In genomic region chr7:68010802-68011201, GRCm38 (mm10) we compare ENCODE assay signal across 18 mouse cellular contexts. TPM values are rescaled to one million over a fixed set of nuclear protein-coding genes. Genes with fewer than 3 reads are reported as not detected.
DNase-seq lines count a peak whose midpoint lies in the region; ATAC-seq and TF ChIP-seq lines count a peak whose summit lies in the region.
"Had no signal": no experiment of that assay in that cellular context is flagged by ENCODE, and none has a peak within 500 bp of the region (broad histone marks: within the 10 kb centered on the region; RNA-seq: fewer than 3 reads in every experiment).

No protein-coding gene starts in this region.

- H3K27ac ChIP-seq in heart, embryonic 15.5 days = peak overlapping the region; percentile 79
- peak overlapping the region; percentile 88 for H3K27ac ChIP-seq in liver, embryonic 15.5 days (replicated peaks)
- H3K27ac ChIP-seq in forebrain, embryonic 10.5 days = no peak overlapping the region
- H3K27ac ChIP-seq: embryonic facial prominence, embryonic 10.5 days; kidney, postnatal 0 days; limb, embryonic 10.5 days had no signal

- intact Hi-C loops in heart, postnatal 14 days (cut with DNase I) = no loop called here
- intact Hi-C loops in left cerebral cortex, postnatal 4 days (cut with DNase I) = no loop called here

- TF ChIP-seq CTCF in G1E (IDR thresholded peaks at IDR 0.05; ENCODE audit: low read depth, low read length) = no peak

- 27% methylated on average over 3 of the region's 3 CpGs for WGBS in heart, embryonic 15.5 days
- WGBS in liver, embryonic 15.5 days (ENCODE audit: insufficient replicate concordance) = 25% methylated on average over 3 of the region's 3 CpGs
- WGBS in forebrain, embryonic 10.5 days = 81% methylated on average over 3 of the region's 3 CpGs

- H3K4me2 ChIP-seq in heart, embryonic 15.5 days = no peak overlapping the region
- H3K4me2 ChIP-seq in liver, embryonic 15.5 days = peak overlapping the region; percentile 52

- H3K4me1 ChIP-seq in heart, embryonic 15.5 days (replicated peaks) = peaks cover 63% of the 10 kb centered on the region
- peaks cover 52% of the 10 kb centered on the region for H3K4me1 ChIP-seq in G1E (ENCODE audit: insufficient read depth, low read depth, low read length)
- H3K4me1 ChIP-seq in liver, embryonic 15.5 days (replicated peaks) = peaks cover 59% of the 10 kb centered on the region
- H3K4me1 ChIP-seq in forebrain, embryonic 10.5 days = peaks cover 41% of the 10 kb centered on the region

- H3K9me3 ChIP-seq in heart, embryonic 15.5 days (replicated peaks) = no peaks in the 10 kb centered on the region
- peaks cover 18% of the 10 kb centered on the region for H3K9me3 ChIP-seq in G1E (replicated peaks)
- peaks cover under 1% of the 10 kb centered on the region; the same call in 1 of the 2 replicates for H3K9me3 ChIP-seq in liver, embryonic 15.5 days (replicated peaks)
- H3K9me3 ChIP-seq in forebrain, embryonic 10.5 days = peaks cover 7% of the 10 kb centered on the region

- no peaks in the 10 kb centered on the region for H3K27me3 ChIP-seq in heart, embryonic 15.5 days
- no peaks in the 10 kb centered on the region for H3K27me3 ChIP-seq in G1E (ENCODE audit: insufficient read depth, low read length)
- 0 out of 2 replicates have a peak, but pooled peaks cover 3% of the 10 kb centered on the region for H3K27me3 ChIP-seq in liver, embryonic 15.5 days
- H3K27me3 ChIP-seq in forebrain, embryonic 10.5 days (ENCODE audit: poor library complexity, severe bottlenecking) = no peaks in the 10 kb centered on the region

- H3K36me3 ChIP-seq in heart, embryonic 15.5 days = peaks cover 5% of the 10 kb centered on the region; the same call in 1 of the 2 replicates
- no peaks in the 10 kb centered on the region for H3K36me3 ChIP-seq in G1E (replicated peaks)
- H3K36me3 ChIP-seq in liver, embryonic 15.5 days (replicated peaks) = peaks cover 14% of the 10 kb centered on the region; the same call in 1 of the 2 replicates
- H3K36me3 ChIP-seq in forebrain, embryonic 10.5 days (replicated peaks) = peaks cover 89% of the 10 kb centered on the region

- no peak overlapping the region for H3K4me3 ChIP-seq in heart, embryonic 15.5 days
- H3K4me3 ChIP-seq in G1E (ENCODE audit: low read depth, low read length) = peak overlapping the region; percentile 3; the same call in 1 of the 2 replicates
- no peak overlapping the region for H3K4me3 ChIP-seq in liver, embryonic 15.5 days (replicated peaks)
- no peak overlapping the region for H3K4me3 ChIP-seq in forebrain, embryonic 10.5 days
- H3K4me3 ChIP-seq: embryonic facial prominence, embryonic 10.5 days; limb, embryonic 10.5 days had no signal

- no peak overlapping the region for H3K9ac ChIP-seq in heart, embryonic 15.5 days
- H3K9ac ChIP-seq in liver, embryonic 15.5 days = no peak overlapping the region

- DNase-seq in heart, postnatal 14 days = no peak
- no peak for DNase-seq in G1E (ENCODE audit: low spot score)
- DNase-seq in c-Kit-negative CD71-positive TER-119-positive erythroid progenitor cells, embryonic 14.5 days (ENCODE audit: low read depth, low spot score) = peak; percentile 22
- no peak for DNase-seq in forebrain, embryonic 10.5 days (ENCODE audit: extremely low spot score, low spot score)
- no peak for DNase-seq in left cerebral cortex, postnatal 4 days
- DNase-seq: cerebellum, adult 2 months; lung, adult 2 months; midbrain, embryonic 14.5 days; right cerebral cortex, postnatal 14 days; thymus, postnatal 36 days had no signal

- ATAC-seq in heart, embryonic 15.5 days (replicated peaks; ENCODE audit: insufficient number of reproducible peaks, insufficient read depth, low FRiP score, low read depth) = no peak
- peak; percentile 64 for ATAC-seq in G1E (ENCODE audit: extremely low read depth, insufficient number of reproducible peaks, low FRiP score, poor library complexity, severe bottlenecking)
- ATAC-seq in liver, embryonic 15.5 days (ENCODE audit: insufficient read depth) = peak; percentile 81
- ATAC-seq: forebrain, embryonic 16.5 days; hindbrain, embryonic 16.5 days; intestine, postnatal 0 days had no signal

RNA-seq across cellular contexts. Expression of gene Igf1r, which starts 58.2 kb away (rescaled TPM):
- polyA plus RNA-seq in heart, embryonic 15.5 days (2015; fragmentation: Nextera tagmentation; extraction: Ambion mirVana) = 13.9 and 16.5 TPM in 2 replicates
- 10 to 100 TPM; 17.9 to 21.3 TPM for total RNA-seq in heart, postnatal 14 days (2021)
- total RNA-seq in G1E (2014; fragmentation: Nextera tagmentation) (9.1 and 10.9 TPM in 2 replicates), G1E (2017) (6.1 TPM in 2 replicates)
- polyA plus RNA-seq in G1E (2012) = 3.0 and 4.3 TPM in 2 replicates
- 2.6 and 3.7 TPM in 2 replicates for polyA plus RNA-seq in liver, embryonic 15.5 days (2015; fragmentation: Nextera tagmentation; extraction: Ambion mirVana)
- polyA plus RNA-seq in forebrain, embryonic 10.5 days (2016; fragmentation: Nextera tagmentation; extraction: Ambion mirVana) = 18.8 and 20.8 TPM in 2 replicates
- 10 to 100 TPM; 64.2 to 70.0 TPM for total RNA-seq in left cerebral cortex, postnatal 4 days (2021)
